Mouse (Mus musculus): Measurements from ENCODE around the gene Sept5.

Sept5 gene

GRCm38 (mm10) chr16:18584901-18585510 lies 44.7 kb downstream of the Sept5 start:
- no peak for DNase-seq (ENCODE audit: low spot score in 2 of 2)

GRCm38 (mm10) chr16:18583673-18584357 lies 45.9 kb downstream of the Sept5 start:
- DNase-seq (ENCODE audit: low spot score in 2 of 2) = no peak

DNA sequence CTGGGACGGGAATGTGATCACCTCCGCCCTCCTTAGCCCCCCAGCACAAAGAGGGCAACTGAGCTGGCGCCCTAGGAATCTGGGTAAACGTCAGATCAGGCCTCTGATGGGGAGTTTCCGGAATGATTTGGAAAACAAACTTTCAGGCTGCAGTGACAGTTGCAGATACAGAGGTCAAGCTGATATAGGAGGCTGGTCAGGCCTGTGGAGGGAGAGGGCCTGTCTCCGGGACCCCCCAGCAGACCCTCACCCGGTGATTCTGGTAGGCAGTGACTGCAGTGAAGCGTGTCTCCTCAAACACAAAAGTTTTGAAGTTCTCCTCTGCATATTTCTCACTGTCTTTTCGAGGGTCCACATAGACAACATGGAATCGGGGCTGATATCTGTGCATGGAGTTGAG lies 46.6 kb downstream of the Sept5 start:
- DNase-seq (ENCODE audit: low spot score in 2 of 2) = no peak

- DNase-seq (ENCODE audit: low spot score in 2 of 2) = no peak
Measured at GRCm38 (mm10) chr16:18582426-18583148, 47.2 kb downstream of the Sept5 start.

- DNase-seq (ENCODE audit: low spot score in 2 of 2) = no peak
Measured at GRCm38 (mm10) chr16:18581623-18582205, 48.0 kb downstream of the Sept5 start.

GRCm38 (mm10) chr16:18581050-18581622 lies 48.6 kb downstream of the Sept5 start:
- DNase-seq (ENCODE audit: low spot score in 2 of 2) = no peak

GRCm38 (mm10) chr16:18580389-18580788 lies 49.4 kb downstream of the Sept5 start:
- no peak for DNase-seq (ENCODE audit: low spot score in 2 of 2)

- DNase-seq (ENCODE audit: low spot score in 2 of 2) = no peak
Measured at GRCm38 (mm10) chr16:18577599-18578160, 52.1 kb downstream of the Sept5 start.

- DNase-seq (ENCODE audit: low spot score in 2 of 2) = no peak
Measured at GRCm38 (mm10) chr16:18577071-18577470, 52.7 kb downstream of the Sept5 start.

GRCm38 (mm10) chr16:18574196-18574595 lies 55.6 kb downstream of the Sept5 start:
- no peak for DNase-seq (ENCODE audit: low spot score in 2 of 2)

Data from cerebellum, postnatal 4 days (tissue).